Mouse (Mus musculus) intestine, embryonic 15.5 days (tissue): Measurements from ENCODE around the gene Wnt7a. TPM values are rescaled to one million over a fixed set of nuclear protein-coding genes. Genes with fewer than 3 reads are reported as not detected.

Experiments used
- polyA plus RNA-seq: library from polyadenylated mRNA; unstranded; fragments of >200 nt; fragmentation: Nextera tagmentation; extraction: Ambion mirVana; gene quantifications from 2 replicates; pipeline ENCODE4 v1.2.1, GENCODE M21; 2015

Gene Wnt7a
- polyA plus RNA-seq, 1 experiment from 2014 or later = not detected

Other genes with a start within 250 kb of the Wnt7a start
- gene Fbln2, start 198.9 kb downstream of the Wnt7a start, polyA plus RNA-seq = 51.8 and 56.9 TPM in 2 replicates
- 38.0 and 39.7 TPM in 2 replicates for gene Chchd4, start 62.2 kb upstream of the Wnt7a start, polyA plus RNA-seq
- gene Tmem43, start 62.3 kb upstream of the Wnt7a start, polyA plus RNA-seq = 36.4 and 40.5 TPM in 2 replicates
- gene Xpc, start 104.5 kb upstream of the Wnt7a start, polyA plus RNA-seq = 15.3 and 16.8 TPM in 2 replicates
- gene Lsm3, start 104.6 kb upstream of the Wnt7a start, polyA plus RNA-seq = 268 and 270 TPM in 2 replicates